ENCODE assay signal across 7 mouse cellular contexts in the genomic region with DNA sequence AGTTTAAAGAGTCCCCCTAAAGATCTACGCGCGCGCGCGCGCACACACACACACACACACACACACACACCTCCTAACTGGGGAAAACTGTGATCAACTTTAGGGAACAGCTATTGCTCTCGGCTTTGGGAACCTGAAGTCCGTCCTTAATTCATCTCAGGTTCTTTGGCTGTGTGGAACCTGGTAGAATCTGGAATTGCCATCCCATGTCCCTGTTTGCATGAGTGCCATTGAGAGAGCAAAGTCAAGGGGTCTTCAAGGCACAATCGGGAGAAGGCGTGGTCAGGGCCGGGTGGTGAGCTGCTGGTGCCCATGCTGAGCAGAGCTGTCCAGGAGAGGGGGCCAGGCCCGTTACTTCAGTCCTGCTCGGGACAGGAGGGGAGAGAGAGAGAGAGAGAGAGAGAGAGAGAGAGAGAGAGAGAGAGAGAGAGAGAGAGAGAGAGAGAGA. TPM values are rescaled to one million over a fixed set of nuclear protein-coding genes. Genes with fewer than 3 reads are reported as not detected.
DNase-seq lines count a peak whose midpoint lies in the region; ATAC-seq and TF ChIP-seq lines count a peak whose summit lies in the region.

No protein-coding gene starts in this region.

- no peak for TF ChIP-seq POLR2A in cortical plate, adult 2 months (IDR thresholded peaks at IDR 0.05; ENCODE audit: extremely low read depth, insufficient read depth, low read length)
- no peak for TF ChIP-seq POLR2A in liver, adult 2 months (IDR thresholded peaks at IDR 0.05; ENCODE audit: extremely low read depth, insufficient read depth, low read length)

- H3K27ac ChIP-seq in cortical plate, adult 2 months (ENCODE audit: insufficient read depth, low read length): no peak overlapping the region
- H3K27ac ChIP-seq in liver, adult 2 months (replicated peaks; ENCODE audit: insufficient read depth, low read depth, low read length): no peak overlapping the region
- peak overlapping the region; percentile 52; the same call in 1 of the 2 replicates for H3K27ac ChIP-seq in neural tube, embryonic 13.5 days (replicated peaks)

- peak overlapping the region; percentile 50 for H3K4me3 ChIP-seq in cortical plate, adult 2 months (ENCODE audit: insufficient read depth, low read length)
- H3K4me3 ChIP-seq in liver, adult 2 months (ENCODE audit: insufficient read depth, low read depth, low read length): peak overlapping the region; percentile 63
- H3K4me3 ChIP-seq in neural tube, embryonic 13.5 days: peak overlapping the region; percentile 85

- H3K79me2 ChIP-seq in liver, adult 2 months (ENCODE audit: control insufficient read depth, insufficient read depth, low read length): no peaks in the 10 kb centered on the region

- H3K36me3 ChIP-seq in liver, adult 2 months (ENCODE audit: control insufficient read depth, insufficient read depth, low read length): no peaks in the 10 kb centered on the region
- H3K36me3 ChIP-seq in neural tube, embryonic 13.5 days: 0 out of 2 replicates have a peak, but pooled peaks cover 4% of the 10 kb centered on the region

- H3K9me3 ChIP-seq in neural tube, embryonic 13.5 days: no peaks in the 10 kb centered on the region

- H3K4me1 ChIP-seq in cortical plate, adult 2 months (ENCODE audit: control insufficient read depth, insufficient read depth, low read length): peaks cover 4% of the 10 kb centered on the region
- peaks cover 3% of the 10 kb centered on the region for H3K4me1 ChIP-seq in liver, adult 2 months (ENCODE audit: control insufficient read depth, insufficient read depth, low read length)
- peaks cover 40% of the 10 kb centered on the region for H3K4me1 ChIP-seq in neural tube, embryonic 13.5 days (replicated peaks)

- TF ChIP-seq CTCF in cortical plate, adult 2 months (IDR thresholded peaks at IDR 0.05; ENCODE audit: extremely low read depth, insufficient read depth, low read length): no peak
- TF ChIP-seq CTCF in liver, adult 2 months (IDR thresholded peaks at IDR 0.05; ENCODE audit: low read depth, low read length): no peak

- DNase-seq in A20 (ENCODE audit: low read depth, low spot score): peak; percentile 82
- DNase-seq in CD4-positive helper T cell, adult 2 months (ENCODE audit: low read depth, low spot score): peak; percentile 51
- peak; percentile 24 to 44 for DNase-seq in heart, postnatal 36 days
- DNase-seq in liver, adult 2 months (ENCODE audit: extremely low read depth, low read depth, low spot score): no peak
- no peak for DNase-seq in layer of hippocampus, adult 9-10 months (ENCODE audit: low spot score)

- H3K27me3 ChIP-seq in liver, adult 2 months (ENCODE audit: control insufficient read depth, insufficient read depth, low read length): no peaks in the 10 kb centered on the region
- no peaks in the 10 kb centered on the region for H3K27me3 ChIP-seq in neural tube, embryonic 13.5 days

- peak; percentile 85 for ATAC-seq in neural tube, embryonic 13.5 days (ENCODE audit: low read depth)

- H3K9ac ChIP-seq in liver, adult 2 months (ENCODE audit: low read depth, low read length): peak overlapping the region; percentile 45; the same call in 1 of the 2 replicates
- H3K9ac ChIP-seq in neural tube, embryonic 13.5 days: peak overlapping the region; percentile 62

- WGBS in liver, adult 2 months: 9% methylated on average over 12 of the region's 14 CpGs
- WGBS in neural tube, embryonic 13.5 days: under 1% methylated on average over 14 of the region's 14 CpGs

- intact Hi-C loops in heart, postnatal 36 days (cut with DNase I): loop anchor here (2.0 to 5.0 kb wide), 3 partner anchors 47 to 542 kb away; a partner anchor contains a TSS

- peak overlapping the region; percentile 89 for H3K4me2 ChIP-seq in neural tube, embryonic 13.5 days

RNA-seq across cellular contexts. Expression of a gene that starts 0.3 kb away (rescaled TPM):
- polyA plus RNA-seq in cortical plate, adult 2 months (2012; rRNA removed): 3.0 and 3.1 TPM in 2 replicates
- 10 to 100 TPM; 72.4 to 76.5 TPM for total RNA-seq in heart, postnatal 36 days (2021)
- 0.18 and 0.40 TPM in 2 replicates for total RNA-seq in liver, adult 2 months (2014; rRNA removed)
- polyA plus RNA-seq in liver, adult 2 months (2012; rRNA removed): 0.25 and 0.57 TPM in 2 replicates
- 13.2 and 15.8 TPM in 2 replicates for polyA plus RNA-seq in neural tube, embryonic 13.5 days (2015; fragmentation: Nextera tagmentation; extraction: Ambion mirVana)

RNA-seq across cellular contexts. Expression of a gene that starts 11.8 kb away (rescaled TPM):
- 5.5 TPM in 2 replicates for polyA plus RNA-seq in cortical plate, adult 2 months (2012; rRNA removed)
- total RNA-seq in heart, postnatal 36 days (2021): under 1 TPM; 0.33 to 0.60 TPM
- not detected in 2 replicates for total RNA-seq in liver, adult 2 months (2014; rRNA removed)
- 0.10 TPM in 1 of 2 replicates, not detected in the other for polyA plus RNA-seq in liver, adult 2 months (2012; rRNA removed)
- polyA plus RNA-seq in neural tube, embryonic 13.5 days (2015; fragmentation: Nextera tagmentation; extraction: Ambion mirVana): 1.6 and 2.5 TPM in 2 replicates

RNA-seq across cellular contexts. Expression of a gene that starts 34.6 kb away (rescaled TPM):
- 914 and 1,009 TPM in 2 replicates for polyA plus RNA-seq in cortical plate, adult 2 months (2012; rRNA removed)
- total RNA-seq in heart, postnatal 36 days (2021): 100 to 1,000 TPM; 621 to 649 TPM
- total RNA-seq in liver, adult 2 months (2014; rRNA removed): 1,017 and 1,033 TPM in 2 replicates
- 177 and 193 TPM in 2 replicates for polyA plus RNA-seq in liver, adult 2 months (2012; rRNA removed)
- polyA plus RNA-seq in neural tube, embryonic 13.5 days (2015; fragmentation: Nextera tagmentation; extraction: Ambion mirVana): 1,247 and 1,390 TPM in 2 replicates

Comparison
In these comparisons a context has a peak if more than half of its experiments do, and no peak if none do; other contexts are left out.
1. DNase-seq: peak in A20 (single experiment), CD4-positive helper T cell, adult 2 months (single experiment) and heart, postnatal 36 days (2 of 2); none in liver, adult 2 months (single experiment) and layer of hippocampus, adult 9-10 months (single experiment).
2. Peak in every context shown above with its lines, with median percentiles within 50 percentile points of each other: H3K4me3 ChIP-seq.